Mouse (Mus musculus): ENCODE results near the gene Tubd1. TPM values are rescaled to one million over a fixed set of nuclear protein-coding genes. Genes with fewer than 3 reads are reported as not detected.

Tubd1 gene
- polyA plus RNA-seq, 1 experiment = 6.2 TPM

- Histone ChIP-seq H3K27ac (ENCODE audit: insufficient read depth, low read depth, low read length) (no peak overlapping the region), H3K4me3 (ENCODE audit: insufficient read depth, low read length) (no peak overlapping the region), H3K4me1 (ENCODE audit: control insufficient read depth, insufficient read depth, low read length) (peaks cover 44% of the 10 kb centered on the region)
- no peak for TF ChIP-seq POLR2A (IDR thresholded peaks at IDR 0.05; ENCODE audit: borderline replicate concordance, low read depth, low read length)
These were observed 44.0 kb downstream of the Tubd1 start for GRCm38 (mm10) chr11:86588583-86589298.

- no peak for TF ChIP-seq CTCF (IDR thresholded peaks at IDR 0.05; ENCODE audit: low read depth, low read length)
- TF ChIP-seq POLR2A (IDR thresholded peaks at IDR 0.05; ENCODE audit: borderline replicate concordance, low read depth, low read length) = no peak
- Histone ChIP-seq H3K27ac (ENCODE audit: insufficient read depth, low read depth, low read length) (no peak overlapping the region), H3K4me1 (ENCODE audit: control insufficient read depth, insufficient read depth, low read length) (peaks cover 56% of the 10 kb centered on the region), H3K4me3 (ENCODE audit: insufficient read depth, low read length) (no peak overlapping the region)
These were observed 45.3 kb downstream of the Tubd1 start for GRCm38 (mm10) chr11:86590066-86590465.

GRCm38 (mm10) chr11:86590579-86590978, 45.8 kb downstream of the Tubd1 start:
- TF ChIP-seq POLR2A (IDR thresholded peaks at IDR 0.05; ENCODE audit: borderline replicate concordance, low read depth, low read length) (no peak), CTCF (IDR thresholded peaks at IDR 0.05; ENCODE audit: low read depth, low read length) (no peak)
- H3K27ac ChIP-seq (ENCODE audit: insufficient read depth, low read depth, low read length) = no peak overlapping the region
- no peak overlapping the region for H3K4me3 ChIP-seq (ENCODE audit: insufficient read depth, low read length)
- H3K4me1 ChIP-seq (ENCODE audit: control insufficient read depth, insufficient read depth, low read length) = peaks cover 56% of the 10 kb centered on the region

- Histone ChIP-seq H3K4me3 (ENCODE audit: insufficient read depth, low read length) (no peak overlapping the region), H3K27ac (ENCODE audit: insufficient read depth, low read depth, low read length) (no peak overlapping the region), H3K4me1 (ENCODE audit: control insufficient read depth, insufficient read depth, low read length) (peaks cover 63% of the 10 kb centered on the region)
These were observed 46.6 kb downstream of the Tubd1 start for GRCm38 (mm10) chr11:86591301-86591845.

GRCm38 (mm10) chr11:86591931-86592616, 47.3 kb downstream of the Tubd1 start:
- H3K27ac ChIP-seq (ENCODE audit: insufficient read depth, low read depth, low read length) = no peak overlapping the region
- TF ChIP-seq CTCF (IDR thresholded peaks at IDR 0.05; ENCODE audit: low read depth, low read length) = no peak
- TF ChIP-seq POLR2A (IDR thresholded peaks at IDR 0.05; ENCODE audit: borderline replicate concordance, low read depth, low read length) = no peak
- H3K4me1 ChIP-seq (ENCODE audit: control insufficient read depth, insufficient read depth, low read length) = peaks cover 67% of the 10 kb centered on the region
- H3K4me3 ChIP-seq (ENCODE audit: insufficient read depth, low read length) = no peak overlapping the region

More at GRCm38 (mm10) chr11:86591301-86591845, 46.6 kb downstream of the Tubd1 start:
- no peak for TF ChIP-seq POLR2A (IDR thresholded peaks at IDR 0.05; ENCODE audit: borderline replicate concordance, low read depth, low read length)
- no peak for TF ChIP-seq CTCF (IDR thresholded peaks at IDR 0.05; ENCODE audit: low read depth, low read length)

GRCm38 (mm10) chr11:86592993-86593392, 48.2 kb downstream of the Tubd1 start:
- Histone ChIP-seq H3K4me3 (ENCODE audit: insufficient read depth, low read length) (no peak overlapping the region), H3K4me1 (ENCODE audit: control insufficient read depth, insufficient read depth, low read length) (peaks cover 64% of the 10 kb centered on the region), H3K27ac (ENCODE audit: insufficient read depth, low read depth, low read length) (no peak overlapping the region)
- TF ChIP-seq CTCF (IDR thresholded peaks at IDR 0.05; ENCODE audit: low read depth, low read length) (no peak), POLR2A (IDR thresholded peaks at IDR 0.05; ENCODE audit: borderline replicate concordance, low read depth, low read length) (no peak)

- Histone ChIP-seq H3K27ac (ENCODE audit: insufficient read depth, low read depth, low read length) (no peak overlapping the region), H3K4me1 (ENCODE audit: control insufficient read depth, insufficient read depth, low read length) (peaks cover 64% of the 10 kb centered on the region), H3K4me3 (ENCODE audit: insufficient read depth, low read length) (no peak overlapping the region)
- TF ChIP-seq CTCF (IDR thresholded peaks at IDR 0.05; ENCODE audit: low read depth, low read length) (no peak), POLR2A (IDR thresholded peaks at IDR 0.05; ENCODE audit: borderline replicate concordance, low read depth, low read length) (no peak)
These were observed 48.7 kb downstream of the Tubd1 start for GRCm38 (mm10) chr11:86593443-86593842.

GRCm38 (mm10) chr11:86594188-86594876, 49.5 kb downstream of the Tubd1 start:
- no peak overlapping the region for H3K4me3 ChIP-seq (ENCODE audit: insufficient read depth, low read length)
- TF ChIP-seq POLR2A (IDR thresholded peaks at IDR 0.05; ENCODE audit: borderline replicate concordance, low read depth, low read length) (no peak), CTCF (IDR thresholded peaks at IDR 0.05; ENCODE audit: low read depth, low read length) (no peak)
- peak overlapping the region; percentile 31 for H3K27ac ChIP-seq (ENCODE audit: insufficient read depth, low read depth, low read length)
- peaks cover 66% of the 10 kb centered on the region for H3K4me1 ChIP-seq (ENCODE audit: control insufficient read depth, insufficient read depth, low read length)

GRCm38 (mm10) chr11:86595366-86595765, 50.6 kb downstream of the Tubd1 start:
- no peak overlapping the region for H3K4me3 ChIP-seq (ENCODE audit: insufficient read depth, low read length)
- no peak overlapping the region for H3K27ac ChIP-seq (ENCODE audit: insufficient read depth, low read depth, low read length)
- H3K4me1 ChIP-seq (ENCODE audit: control insufficient read depth, insufficient read depth, low read length) = peaks cover 67% of the 10 kb centered on the region
- TF ChIP-seq CTCF (IDR thresholded peaks at IDR 0.05; ENCODE audit: low read depth, low read length) (no peak), POLR2A (IDR thresholded peaks at IDR 0.05; ENCODE audit: borderline replicate concordance, low read depth, low read length) (no peak)

Data from bone marrow macrophage, adult 2 months (primary cell).